Mouse (Mus musculus): Measurements from ENCODE around the gene 2010003K11Rik. TPM values are rescaled to one million over a fixed set of nuclear protein-coding genes. Genes with fewer than 3 reads are reported as not detected.
"Not testable (repeated sequence)": the region's sequence is repeated elsewhere in the genome, so short reads cannot be mapped to it uniquely, and the experiment has no call there.

2010003K11Rik gene
- polyA plus RNA-seq, 1 experiment from 2014 or later: not detected

GRCm38 (mm10) chr19:4476601-4477257 lies 21.7 kb downstream of the 2010003K11Rik start:
- Histone ChIP-seq H3K27me3 (peaks cover 50% of the 10 kb centered on the region), H3K36me3 (no peaks in the 10 kb centered on the region), H3K4me2 (replicated peaks) (peak overlapping the region; percentile 98), H3K27ac (no peak overlapping the region), H3K4me3 (peak overlapping the region; percentile 58), H3K4me1 (peaks cover 9% of the 10 kb centered on the region), H3K9ac (peak overlapping the region; percentile 69), H3K9me3 (no peaks in the 10 kb centered on the region)
- ATAC-seq (ENCODE audit: low FRiP score, low read depth): peak; percentile 63
- WGBS: under 1% methylated on average over 68 of the region's 70 CpGs

GRCm38 (mm10) chr19:4475224-4475925 lies 23.0 kb downstream of the 2010003K11Rik start:
- Histone ChIP-seq H3K4me2 (replicated peaks) (no peak overlapping the region), H3K9me3 (no peaks in the 10 kb centered on the region), H3K36me3 (no peaks in the 10 kb centered on the region), H3K27ac (no peak overlapping the region), H3K27me3 (peaks cover 50% of the 10 kb centered on the region), H3K9ac (no peak overlapping the region), H3K4me1 (peaks cover 9% of the 10 kb centered on the region), H3K4me3 (no peak overlapping the region)
- WGBS: 77% methylated on average over 11 of the region's 11 CpGs
- ATAC-seq (ENCODE audit: low FRiP score, low read depth): no peak

- Histone ChIP-seq H3K36me3 (no peaks in the 10 kb centered on the region), H3K4me2 (replicated peaks) (no peak overlapping the region), H3K9ac (no peak overlapping the region), H3K27ac (no peak overlapping the region), H3K9me3 (no peaks in the 10 kb centered on the region), H3K4me3 (no peak overlapping the region), H3K4me1 (peaks cover 9% of the 10 kb centered on the region), H3K27me3 (peaks cover 50% of the 10 kb centered on the region)
- ATAC-seq (ENCODE audit: low FRiP score, low read depth): no peak
- WGBS: 40% methylated on average over 3 of the region's 3 CpGs
These were observed 23.6 kb downstream of the 2010003K11Rik start for GRCm38 (mm10) chr19:4474739-4475138.

- Histone ChIP-seq H3K4me1 (peaks cover 9% of the 10 kb centered on the region), H3K9ac (no peak overlapping the region), H3K27ac (no peak overlapping the region), H3K4me3 (no peak overlapping the region), H3K36me3 (no peaks in the 10 kb centered on the region), H3K4me2 (replicated peaks) (no peak overlapping the region), H3K27me3 (peaks cover 40% of the 10 kb centered on the region), H3K9me3 (no peaks in the 10 kb centered on the region)
- 85% methylated on average over 5 of the region's 5 CpGs for WGBS
- ATAC-seq (ENCODE audit: low FRiP score, low read depth): no peak
These were observed 24.8 kb downstream of the 2010003K11Rik start for GRCm38 (mm10) chr19:4473549-4473948.

GRCm38 (mm10) chr19:4468363-4468762 lies 30.0 kb downstream of the 2010003K11Rik start:
- Histone ChIP-seq H3K4me2 (replicated peaks) (no peak overlapping the region), H3K36me3 (no peaks in the 10 kb centered on the region), H3K27ac (no peak overlapping the region), H3K4me3 (no peak overlapping the region), H3K9ac (no peak overlapping the region), H3K9me3 (no peaks in the 10 kb centered on the region), H3K27me3 (no peaks in the 10 kb centered on the region), H3K4me1 (no peaks in the 10 kb centered on the region)
- ATAC-seq (ENCODE audit: low FRiP score, low read depth): no peak
- 28% methylated on average over 5 of the region's 5 CpGs for WGBS

DNA sequence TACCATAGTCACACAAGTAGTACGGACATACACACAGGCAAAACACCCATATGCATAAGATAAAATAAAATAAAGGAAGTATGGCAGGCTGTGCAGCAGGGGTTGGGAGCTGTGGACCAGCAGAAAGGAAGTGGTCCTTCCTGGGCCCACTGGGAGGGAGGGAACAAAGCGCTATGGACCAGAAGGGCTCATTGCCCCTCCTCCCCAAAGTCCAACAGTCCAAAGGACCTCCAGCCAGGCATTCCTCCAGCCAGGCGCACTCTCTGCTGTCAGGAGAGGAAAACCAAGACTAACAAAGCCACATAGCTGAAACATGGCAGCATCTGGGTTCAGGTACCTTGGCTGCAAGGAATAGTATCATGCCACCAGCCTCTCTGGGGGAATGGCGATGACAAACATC lies 33.7 kb downstream of the 2010003K11Rik start:
- Histone ChIP-seq H3K9ac (no peak overlapping the region), H3K27ac (no peak overlapping the region), H3K36me3 (no peaks in the 10 kb centered on the region), H3K4me3 (no peak overlapping the region), H3K27me3 (no peaks in the 10 kb centered on the region), H3K4me2 (replicated peaks) (no peak overlapping the region), H3K9me3 (no peaks in the 10 kb centered on the region), H3K4me1 (no peaks in the 10 kb centered on the region)
- ATAC-seq (ENCODE audit: low FRiP score, low read depth): no peak
- WGBS: 84% methylated on average over 4 of the region's 4 CpGs

DNA sequence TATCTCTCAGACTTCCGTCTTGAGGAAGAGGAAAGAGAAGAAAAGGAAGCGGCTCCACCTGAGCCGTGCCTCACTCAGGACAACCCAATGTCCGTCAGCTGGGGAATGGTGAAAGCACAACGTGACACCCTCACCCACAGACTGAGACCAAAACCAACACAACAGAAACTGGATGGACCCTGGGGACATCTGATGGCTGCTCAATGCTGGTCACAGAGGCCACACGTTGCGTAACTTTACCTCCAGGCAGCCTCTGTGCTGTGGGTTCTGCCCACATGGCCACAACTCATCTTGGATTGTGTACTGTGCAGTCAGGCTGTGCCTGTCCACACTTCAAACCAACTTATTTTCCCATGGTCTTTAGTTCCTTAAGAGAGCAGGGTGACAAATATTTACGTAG lies 36.4 kb downstream of the 2010003K11Rik start:
- no peaks in the 10 kb centered on the region for H3K36me3 ChIP-seq
- WGBS: 85% methylated on average over 8 of the region's 8 CpGs
- no peaks in the 10 kb centered on the region for H3K4me1 ChIP-seq
- H3K9ac ChIP-seq: no peak overlapping the region
- no peak overlapping the region for H3K4me3 ChIP-seq
- no peaks in the 10 kb centered on the region for H3K27me3 ChIP-seq
- no peak overlapping the region for H3K4me2 ChIP-seq (replicated peaks)
- H3K27ac ChIP-seq: no peak overlapping the region
- no peaks in the 10 kb centered on the region for H3K9me3 ChIP-seq
- ATAC-seq (ENCODE audit: low FRiP score, low read depth): no peak

GRCm38 (mm10) chr19:4456227-4456626 lies 42.2 kb downstream of the 2010003K11Rik start:
- Histone ChIP-seq H3K4me1 (peaks cover 20% of the 10 kb centered on the region; the same call in 1 of the 2 replicates), H3K9me3 (no peaks in the 10 kb centered on the region), H3K27ac (no peak overlapping the region), H3K4me3 (no peak overlapping the region), H3K9ac (no peak overlapping the region), H3K27me3 (no peaks in the 10 kb centered on the region), H3K4me2 (replicated peaks) (no peak overlapping the region), H3K36me3 (no peaks in the 10 kb centered on the region)
- ATAC-seq (ENCODE audit: low FRiP score, low read depth): no peak
- WGBS: 15% methylated on average over 11 of the region's 11 CpGs

DNA sequence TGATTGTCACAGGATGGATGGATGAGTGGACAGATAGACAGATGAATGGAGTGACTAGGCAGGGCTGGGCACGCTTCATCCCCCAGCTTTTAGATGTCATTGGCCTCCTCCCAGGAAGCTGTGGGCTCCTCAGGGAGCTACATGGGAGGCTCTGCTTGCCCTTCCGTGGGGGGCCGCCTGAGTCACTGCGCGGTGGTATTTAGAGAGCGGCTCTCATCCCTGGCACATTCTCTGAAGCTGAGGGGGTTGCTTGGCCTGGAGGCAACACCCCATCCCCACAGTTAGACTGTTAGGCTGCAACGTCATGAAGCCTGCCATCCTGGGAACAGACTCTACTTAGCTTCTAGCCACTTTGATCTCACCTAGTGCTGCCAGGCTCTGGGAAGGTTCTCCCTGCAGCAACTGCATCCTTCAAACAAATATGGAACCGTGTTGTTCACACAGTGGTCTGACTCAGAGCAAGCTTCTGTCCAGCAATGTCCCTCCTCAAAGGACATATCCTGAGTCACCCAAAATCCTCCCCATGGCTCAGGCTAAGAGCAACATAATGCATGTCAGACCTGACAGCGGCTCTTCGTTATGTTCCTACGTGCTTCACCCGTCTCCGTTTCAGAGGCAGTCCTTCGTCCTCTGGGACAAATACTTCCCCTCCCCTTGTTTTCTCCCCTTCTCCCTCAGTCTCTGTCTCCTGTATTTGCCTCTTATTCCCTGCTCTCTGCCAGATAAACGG lies 43.1 kb downstream of the 2010003K11Rik start:
- no peak for ATAC-seq (ENCODE audit: low FRiP score, low read depth)
- H3K36me3 ChIP-seq: no peaks in the 10 kb centered on the region
- H3K27ac ChIP-seq: no peak overlapping the region
- no peaks in the 10 kb centered on the region for H3K9me3 ChIP-seq
- no peak overlapping the region for H3K4me3 ChIP-seq
- no peaks in the 10 kb centered on the region for H3K27me3 ChIP-seq
- H3K4me2 ChIP-seq (replicated peaks): no peak overlapping the region
- 80% methylated on average over 15 of the region's 15 CpGs for WGBS
- peaks cover 20% of the 10 kb centered on the region; the same call in 1 of the 2 replicates for H3K4me1 ChIP-seq
- no peak overlapping the region for H3K9ac ChIP-seq

DNA sequence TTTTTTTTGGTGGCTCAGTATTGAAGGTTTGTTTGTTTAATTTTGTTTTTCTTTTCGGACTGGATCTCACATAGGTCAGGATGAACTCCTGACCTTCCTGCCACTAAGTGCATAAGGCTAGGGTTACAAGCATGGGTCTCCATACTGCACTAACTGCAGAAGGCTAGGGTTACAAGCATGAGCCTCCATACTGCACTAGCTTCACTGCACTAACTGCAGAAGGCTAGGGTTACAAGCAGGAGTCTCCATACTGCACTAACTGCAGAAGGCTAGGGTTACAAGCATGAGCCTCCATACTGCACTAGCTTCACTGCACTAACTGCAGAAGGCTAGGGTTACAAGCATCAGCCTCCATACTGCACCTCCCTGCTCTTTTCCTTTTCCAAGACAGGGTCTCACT lies 44.3 kb downstream of the 2010003K11Rik start:
- 15% methylated on average over 1 of the region's 1 CpGs for WGBS
- H3K27me3 ChIP-seq; H3K36me3 ChIP-seq; H3K27ac ChIP-seq; H3K4me3 ChIP-seq; H3K4me2 ChIP-seq (replicated peaks); H3K9ac ChIP-seq; H3K9me3 ChIP-seq: not testable (repeated sequence)
- peak; percentile 48; the same call in 1 of the 2 replicates for ATAC-seq (ENCODE audit: low FRiP score, low read depth)
- peaks cover 20% of the 10 kb centered on the region; the same call in 1 of the 2 replicates for H3K4me1 ChIP-seq

DNA sequence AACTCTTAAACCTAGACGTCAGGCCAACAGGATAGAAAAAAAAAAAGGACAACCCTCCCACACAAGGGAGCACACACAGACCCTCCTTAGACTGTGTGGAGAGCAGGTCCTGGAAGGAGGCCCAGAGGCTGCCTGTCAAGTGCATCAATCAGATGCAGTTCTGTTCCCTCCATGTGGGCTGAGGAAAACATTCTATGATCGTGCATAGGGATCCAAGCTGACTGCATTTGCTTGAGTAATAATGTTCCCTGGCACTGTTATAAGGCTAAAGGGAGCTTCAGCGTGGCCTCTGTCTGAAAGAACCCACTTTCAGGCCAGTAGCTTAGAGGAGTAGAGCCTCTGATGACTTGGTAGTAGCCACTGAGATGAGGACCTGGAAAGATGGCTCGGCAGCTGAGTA lies 45.9 kb downstream of the 2010003K11Rik start:
- no peak overlapping the region for H3K27ac ChIP-seq
- no peak for ATAC-seq (ENCODE audit: low FRiP score, low read depth)
- H3K4me2 ChIP-seq (replicated peaks): no peak overlapping the region
- peaks cover 20% of the 10 kb centered on the region; the same call in 1 of the 2 replicates for H3K4me1 ChIP-seq
- no peak overlapping the region; the same call in 1 of the 2 replicates for H3K9ac ChIP-seq
- H3K9me3 ChIP-seq: no peaks in the 10 kb centered on the region
- H3K36me3 ChIP-seq: no peaks in the 10 kb centered on the region
- 49% methylated on average over 4 of the region's 4 CpGs for WGBS
- no peaks in the 10 kb centered on the region for H3K27me3 ChIP-seq
- no peak overlapping the region for H3K4me3 ChIP-seq

DNA sequence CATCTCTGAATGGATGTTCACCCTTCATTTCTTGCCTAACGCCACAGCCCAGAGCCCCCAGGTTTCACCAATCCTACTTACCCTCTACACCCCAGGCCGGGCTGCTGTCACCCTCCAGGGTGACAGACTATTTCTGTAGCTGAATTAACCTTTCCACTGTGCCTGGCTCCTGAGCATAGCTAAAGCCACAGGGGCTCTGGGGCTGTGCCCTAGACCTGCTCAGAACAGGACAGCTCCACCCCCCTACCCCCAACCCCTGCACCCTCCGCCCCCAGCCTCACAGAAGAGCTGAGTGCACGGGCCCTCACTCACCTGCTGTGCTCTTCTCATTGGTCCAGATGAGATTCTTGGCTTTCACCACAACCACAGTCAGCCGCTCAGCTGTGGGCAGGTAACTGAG lies 46.4 kb downstream of the 2010003K11Rik start:
- Histone ChIP-seq H3K4me1 (peaks cover 20% of the 10 kb centered on the region; the same call in 1 of the 2 replicates), H3K9me3 (no peaks in the 10 kb centered on the region), H3K9ac (no peak overlapping the region), H3K27me3 (no peaks in the 10 kb centered on the region), H3K36me3 (no peaks in the 10 kb centered on the region), H3K4me3 (no peak overlapping the region), H3K27ac (no peak overlapping the region), H3K4me2 (replicated peaks) (no peak overlapping the region)
- no peak for ATAC-seq (ENCODE audit: low FRiP score, low read depth)
- 35% methylated on average over 5 of the region's 5 CpGs for WGBS

All from limb, embryonic 13.5 days (tissue).